ENCODE assay signal across 11 mouse cellular contexts in the genomic region with DNA sequence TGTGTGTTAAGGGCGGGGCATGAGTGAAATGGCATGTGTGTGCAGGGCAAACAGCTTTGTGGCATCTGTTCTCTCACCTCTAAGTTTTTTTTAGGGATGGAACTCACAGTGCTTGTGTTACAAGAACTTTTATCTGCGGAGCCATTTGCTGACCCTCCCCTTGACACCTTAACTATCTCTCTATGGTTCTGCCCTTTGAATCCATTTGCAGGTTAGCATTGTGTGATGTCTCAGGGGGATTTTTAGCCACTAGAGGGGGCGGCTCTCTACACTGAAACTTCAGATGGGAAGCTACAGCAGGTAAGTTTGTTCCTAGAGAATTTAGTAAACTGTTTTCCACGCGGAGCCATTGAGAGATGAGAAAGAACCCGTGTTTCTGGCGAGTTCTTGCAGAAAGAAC. TPM values are rescaled to one million over a fixed set of nuclear protein-coding genes. Genes with fewer than 3 reads are reported as not detected.
DNase-seq lines count a peak whose midpoint lies in the region; ATAC-seq and TF ChIP-seq lines count a peak whose summit lies in the region.
"Had no signal": no experiment of that assay in that cellular context is flagged by ENCODE, and none has a peak within 500 bp of the region (broad histone marks: within the 10 kb centered on the region; RNA-seq: fewer than 3 reads in every experiment).

No protein-coding gene starts in this region.

- no peak for ATAC-seq in intestine, postnatal 0 days
- no peak for ATAC-seq in intestine, embryonic 15.5 days
- no peak for ATAC-seq in Patski
- ATAC-seq in megakaryocyte progenitor cell, adult 5-6 weeks (replicated peaks; ENCODE audit: poor library complexity), result 0 out of 2 replicates have a peak, but pooled peaks have one; percentile 36

- no peak overlapping the region for H3K9ac ChIP-seq in intestine, postnatal 0 days (ENCODE audit: low read depth, low read length)
- no peak overlapping the region for H3K9ac ChIP-seq in intestine, embryonic 15.5 days
- H3K9ac ChIP-seq: hindbrain, embryonic 15.5 days had no signal

- no peak overlapping the region for H3K4me3 ChIP-seq in intestine, postnatal 0 days (ENCODE audit: low read depth, low read length)
- H3K4me3 ChIP-seq in intestine, embryonic 15.5 days (replicated peaks), result no peak overlapping the region
- H3K4me3 ChIP-seq: hindbrain, embryonic 15.5 days had no signal

- 29% methylated on average over 7 of the region's 7 CpGs for WGBS in intestine, postnatal 0 days
- WGBS in intestine, embryonic 15.5 days, result 25% methylated on average over 7 of the region's 7 CpGs

- intact Hi-C loops in heart, postnatal 14 days (cut with DNase I), result no loop called here

- TF ChIP-seq CTCF in intestine, postnatal 0 days (IDR thresholded peaks at IDR 0.05; ENCODE audit: low read depth), result peak; percentile 40
- peak; percentile 59 for TF ChIP-seq CTCF in Patski (IDR thresholded peaks at IDR 0.05)

- H3K4me1 ChIP-seq in intestine, postnatal 0 days (replicated peaks; ENCODE audit: control insufficient read depth, insufficient read depth, low read length), result no peaks in the 10 kb centered on the region
- H3K4me1 ChIP-seq in intestine, embryonic 15.5 days (replicated peaks), result no peaks in the 10 kb centered on the region

- H3K36me3 ChIP-seq in intestine, postnatal 0 days (ENCODE audit: control insufficient read depth, insufficient read depth), result no peaks in the 10 kb centered on the region
- no peaks in the 10 kb centered on the region for H3K36me3 ChIP-seq in intestine, embryonic 15.5 days
- H3K36me3 ChIP-seq: hindbrain, embryonic 15.5 days had no signal

- CTCF ChIA-PET in Patski (lab: Charles Lee), result interaction anchor here (1.0 to 5.1 kb wide), 5 partner anchors 16 to 211 kb away, joined by 3 to 38 read pairs (median 6); no protein-coding TSS in a partner anchor

- no peak for DNase-seq in Patski (ENCODE audit: low read depth, low spot score)
- peak; percentile 6 to 45 for DNase-seq in heart, postnatal 14 days
- DNase-seq in neural tube, embryonic 10.5 days (ENCODE audit: extremely low spot score, low spot score), result no peak
- no peak for DNase-seq in cerebellum, postnatal 36 days
- no peak for DNase-seq in urinary bladder, postnatal 25 days (ENCODE audit: low spot score)

- POLR2A ChIA-PET in Patski (lab: Charles Lee), result no interaction called here

- no peak overlapping the region for H3K27ac ChIP-seq in intestine, postnatal 0 days (ENCODE audit: low read depth, low read length)
- no peak overlapping the region for H3K27ac ChIP-seq in intestine, embryonic 15.5 days
- H3K27ac ChIP-seq: hindbrain, embryonic 15.5 days had no signal

- H3K9me3 ChIP-seq in intestine, postnatal 0 days (ENCODE audit: control insufficient read depth), result no peaks in the 10 kb centered on the region
- no peaks in the 10 kb centered on the region for H3K9me3 ChIP-seq in intestine, embryonic 15.5 days
- H3K9me3 ChIP-seq: hindbrain, embryonic 15.5 days had no signal

- no peak overlapping the region for H3K4me2 ChIP-seq in intestine, postnatal 0 days (replicated peaks; ENCODE audit: low read depth)
- H3K4me2 ChIP-seq in intestine, embryonic 15.5 days (replicated peaks), result no peak overlapping the region
- H3K4me2 ChIP-seq: hindbrain, embryonic 15.5 days had no signal

- H3K27me3 ChIP-seq in intestine, postnatal 0 days (replicated peaks; ENCODE audit: control insufficient read depth, insufficient read depth, low read length), result peaks cover 3% of the 10 kb centered on the region; the same call in 1 of the 2 replicates
- H3K27me3 ChIP-seq in intestine, embryonic 15.5 days (replicated peaks), result peaks cover 6% of the 10 kb centered on the region; the same call in 1 of the 2 replicates
- H3K27me3 ChIP-seq in Patski, result peaks cover 33% of the 10 kb centered on the region

- in situ Hi-C loops in Patski (cut with MboI; ENCODE audit: low pct_unique_long_range_greater_than_20kb), result no loop called here

RNA-seq across cellular contexts. Expression of gene 4921504E06Rik, which starts 32.1 kb away (rescaled TPM):
- polyA plus RNA-seq in intestine, postnatal 0 days (2015; fragmentation: Nextera tagmentation; extraction: Ambion mirVana), result not detected in 2 replicates
- polyA plus RNA-seq in intestine, embryonic 15.5 days (2015; fragmentation: Nextera tagmentation; extraction: Ambion mirVana), result not detected in 2 replicates
- not detected for polyA plus RNA-seq in Patski (2021)
- total RNA-seq in heart, postnatal 14 days (2021), result not detected
- not detected in 2 replicates for total RNA-seq in megakaryocyte progenitor cell, adult 5-6 weeks (2015)
- not detected in 2 replicates for total RNA-seq in megakaryocyte progenitor cell, adult 5-6 weeks (2017)
- polyA plus RNA-seq: cerebellum, adult 2 months; lung, embryonic 16.5 days had no signal

Comparison
In these comparisons a context has a peak if more than half of its experiments do, and no peak if none do; other contexts are left out.
1. DNase-seq: peak in heart, postnatal 14 days (2 of 2); none in Patski (single experiment), neural tube, embryonic 10.5 days (single experiment), cerebellum, postnatal 36 days (0 of 2) and urinary bladder, postnatal 25 days (single experiment).